Mouse (Mus musculus) olfactory bulb, adult 2 months (tissue): ENCODE measurements around the gene Ddx23. TPM values are rescaled to one million over a fixed set of nuclear protein-coding genes. Genes with fewer than 3 reads are reported as not detected.

ENCODE experiments used
- H3K27ac ChIP-seq: fragments of 200-500 bp; 2 replicates; pipeline ENCODE4 v1.5.1; 2012; ENCODE audit warnings: low read depth, low read length; ENCODE audit not compliant: insufficient read depth
- H3K4me1 ChIP-seq: fragments of 200-500 bp; 2 replicates; pipeline ENCODE4 v1.6.1; 2012; ENCODE audit warnings: low read length; ENCODE audit not compliant: control insufficient read depth, insufficient read depth
- H3K4me3 ChIP-seq: fragments of 200-500 bp; 2 replicates; pipeline ENCODE4 v1.5.1; 2012; ENCODE audit warnings: mild to moderate bottlenecking, low read depth, low read length, moderate library complexity; ENCODE audit not compliant: insufficient read depth
- CTCF ChIP-seq: fragments of 200-500 bp; IDR thresholded peaks from 2 replicates; pipeline ENCODE4 v1.5.1; 2012; ENCODE audit warnings: low read depth, mild to moderate bottlenecking, low read length, moderate library complexity; ENCODE audit not compliant: insufficient read depth
- POLR2A ChIP-seq: fragments of 200-500 bp; IDR thresholded peaks from 2 replicates; pipeline ENCODE4 v1.6.1; 2012; ENCODE audit warnings: mild to moderate bottlenecking, low read depth, low read length, moderate library complexity; ENCODE audit not compliant: insufficient read depth
- WGBS: fragments of 180-500 bp; shearing (Covaris S2); methylation state at CpG from one replicate; pipeline ENCODE4 v1.1.7; 2018; 5-methylcytosine and 5-hydroxymethylcytosine counted together
- polyA plus RNA-seq: library from polyadenylated mRNA; stranded (reverse); fragments of >200 nt; gene quantifications from 2 replicates; pipeline ENCODE4 v1.2.4, GENCODE M21; 2012; ENCODE audit warnings: low replicate concordance; ENCODE audit not compliant: missing spikeins, insufficient read depth, insufficient read length

Ddx23 gene
- polyA plus RNA-seq, 1 experiment: not detected

DNA sequence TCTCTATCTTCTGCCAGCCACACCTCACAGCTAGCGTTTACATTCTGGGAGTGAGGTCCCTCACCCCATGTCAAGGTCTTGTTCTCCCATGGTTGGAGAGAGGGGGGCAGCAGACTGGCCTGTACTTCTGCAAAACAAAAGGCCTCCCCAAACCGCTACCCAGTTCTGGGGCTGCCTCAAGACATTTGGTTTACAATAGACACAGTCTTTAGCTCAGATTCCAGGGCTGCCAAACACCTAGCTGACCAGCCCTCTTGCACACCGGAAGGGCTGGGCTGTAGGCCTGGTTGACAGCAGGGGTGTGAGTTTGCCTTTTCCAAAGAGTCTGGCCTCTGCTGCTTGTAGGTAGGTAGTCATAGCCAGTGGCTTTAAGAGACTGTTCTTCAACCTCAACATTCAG is 25.5 kb downstream of the Ddx23 start:
- Histone ChIP-seq H3K4me1 (peaks cover 35% of the 10 kb centered on the region), H3K27ac (peak overlapping the region; percentile 52), H3K4me3 (peak overlapping the region; percentile 29)
- 41% methylated on average over 3 of the region's 3 CpGs for WGBS
- TF ChIP-seq POLR2A (no peak), CTCF (no peak)

DNA sequence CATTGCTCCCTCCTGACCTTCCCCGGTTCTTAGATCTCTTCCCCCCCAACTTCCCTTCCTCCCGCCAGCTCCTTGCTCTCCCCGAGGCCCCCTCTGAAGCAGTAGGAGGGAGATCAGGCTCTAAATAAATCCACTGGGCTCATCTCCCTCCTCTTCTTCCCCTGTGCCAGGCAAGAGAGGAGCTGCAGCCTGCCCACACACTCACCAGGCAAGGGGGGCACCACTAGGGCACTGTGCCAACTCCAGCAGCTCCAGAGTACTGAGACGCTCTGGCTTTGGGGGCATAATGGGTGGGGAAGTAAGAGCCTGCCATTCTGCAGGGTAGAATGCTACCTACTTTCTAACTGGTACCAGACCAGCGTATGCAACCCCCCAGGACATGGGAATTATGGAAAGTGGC is 26.2 kb downstream of the Ddx23 start:
- Histone ChIP-seq H3K4me1 (peaks cover 41% of the 10 kb centered on the region), H3K27ac (peak overlapping the region; percentile 95), H3K4me3 (peak overlapping the region; percentile 72)
- 17% methylated on average over 5 of the region's 5 CpGs for WGBS
- TF ChIP-seq CTCF: no peak
- peak; percentile 45; the same call in 1 of the 2 replicates for TF ChIP-seq POLR2A

DNA sequence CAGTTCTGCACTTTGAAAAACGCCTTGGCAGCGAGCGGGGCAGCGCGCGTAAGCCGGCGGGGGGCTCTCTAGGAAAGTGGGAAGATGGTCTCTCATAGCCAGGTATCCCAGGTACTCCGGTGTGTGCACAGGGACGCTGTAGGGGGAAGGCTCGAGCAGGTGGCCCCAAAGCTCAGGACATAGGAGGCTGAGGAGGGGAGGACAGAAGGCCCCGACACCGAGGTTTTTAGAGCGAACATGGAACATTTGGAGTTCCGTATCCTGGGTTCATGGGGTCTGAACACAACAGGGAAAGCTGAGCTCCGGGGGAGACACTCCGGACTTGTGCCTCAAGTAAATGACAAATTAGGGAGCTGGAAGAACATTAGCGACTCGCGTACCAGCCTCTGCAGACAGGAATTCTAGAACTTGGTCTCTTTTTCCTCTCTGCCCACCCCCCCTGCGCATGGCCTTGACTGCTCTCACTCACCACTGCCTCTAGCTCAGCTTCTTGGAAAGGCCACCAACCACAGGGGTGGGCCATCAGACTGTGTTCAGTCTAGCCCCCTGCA is 27.3 kb downstream of the Ddx23 start:
- TF ChIP-seq POLR2A: no peak
- TF ChIP-seq CTCF: no peak
- H3K4me3 ChIP-seq: peak overlapping the region; percentile 72
- 3% methylated on average over 21 of the region's 21 CpGs for WGBS
- peak overlapping the region; percentile 95 for H3K27ac ChIP-seq
- H3K4me1 ChIP-seq: peaks cover 47% of the 10 kb centered on the region

DNA sequence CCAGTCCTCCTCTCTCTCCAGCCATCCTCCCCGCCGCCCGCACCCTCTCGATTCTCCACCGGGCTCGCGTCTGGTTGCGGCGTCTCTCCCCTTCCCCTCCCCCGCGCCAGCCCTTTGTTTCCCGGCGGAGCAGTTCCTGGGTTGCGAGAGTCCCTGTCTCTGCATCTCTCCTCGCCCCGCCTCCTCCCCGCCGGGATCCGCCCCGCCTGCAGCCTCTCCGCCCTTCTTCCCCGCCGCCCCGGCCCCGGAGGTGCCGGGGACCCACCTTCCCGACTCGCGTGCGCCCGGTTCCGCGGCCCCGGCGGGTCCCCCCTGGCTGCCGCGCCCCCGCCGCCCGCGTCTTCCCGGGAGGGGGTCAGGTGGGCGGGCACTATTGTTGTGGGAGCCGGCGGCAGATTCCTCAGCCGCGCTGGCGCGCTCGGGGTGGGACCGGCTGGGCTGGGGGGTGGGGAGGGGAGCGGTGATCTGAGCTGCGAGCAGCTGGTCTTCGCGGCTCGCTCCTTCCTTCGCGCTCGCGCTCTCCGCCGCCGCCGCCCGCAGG is 28.1 kb downstream of the Ddx23 start:
- peak overlapping the region; percentile 57; the same call in 1 of the 2 replicates for H3K27ac ChIP-seq
- H3K4me1 ChIP-seq: peaks cover 50% of the 10 kb centered on the region
- WGBS: under 1% methylated on average over 58 of the region's 65 CpGs
- H3K4me3 ChIP-seq: peak overlapping the region; percentile 72
- peak; percentile 71 for TF ChIP-seq POLR2A
- no peak for TF ChIP-seq CTCF

DNA sequence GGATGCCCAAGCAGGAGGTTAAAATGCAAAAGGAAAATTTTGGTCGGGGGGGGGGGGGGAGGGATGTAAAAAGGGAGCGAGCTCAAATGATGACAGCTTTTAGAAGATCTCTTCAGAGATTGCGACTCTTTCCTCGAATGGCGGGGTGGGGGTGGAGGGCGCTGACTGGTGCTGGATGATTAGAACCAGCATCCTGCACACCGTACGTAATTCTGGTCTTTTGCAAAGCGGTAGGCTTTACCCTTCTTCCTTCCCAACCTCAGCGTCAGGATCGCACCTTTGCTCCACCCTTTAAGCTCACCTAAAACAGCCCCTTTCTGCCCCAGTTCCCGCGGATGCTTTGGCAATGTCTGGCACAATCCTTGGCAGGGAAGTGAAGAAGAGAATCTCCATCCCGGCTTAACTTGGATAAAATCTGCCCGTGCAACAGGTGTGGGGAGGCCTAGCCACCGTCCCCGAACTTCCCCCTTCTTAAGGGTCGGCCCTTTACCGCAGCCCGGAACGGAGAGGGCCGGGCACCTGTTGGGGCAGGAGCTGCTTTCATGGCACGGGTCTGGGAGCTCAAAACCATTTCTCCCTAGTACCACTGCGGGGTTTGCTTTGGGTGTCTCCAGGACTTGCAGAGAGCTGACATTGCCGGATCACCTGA is 28.7 kb downstream of the Ddx23 start:
- H3K4me1 ChIP-seq: peaks cover 49% of the 10 kb centered on the region
- H3K27ac ChIP-seq: peak overlapping the region; percentile 57; the same call in 1 of the 2 replicates
- peak overlapping the region; percentile 72 for H3K4me3 ChIP-seq
- TF ChIP-seq CTCF (no peak), POLR2A (no peak)
- WGBS: under 1% methylated on average over 25 of the region's 25 CpGs

DNA sequence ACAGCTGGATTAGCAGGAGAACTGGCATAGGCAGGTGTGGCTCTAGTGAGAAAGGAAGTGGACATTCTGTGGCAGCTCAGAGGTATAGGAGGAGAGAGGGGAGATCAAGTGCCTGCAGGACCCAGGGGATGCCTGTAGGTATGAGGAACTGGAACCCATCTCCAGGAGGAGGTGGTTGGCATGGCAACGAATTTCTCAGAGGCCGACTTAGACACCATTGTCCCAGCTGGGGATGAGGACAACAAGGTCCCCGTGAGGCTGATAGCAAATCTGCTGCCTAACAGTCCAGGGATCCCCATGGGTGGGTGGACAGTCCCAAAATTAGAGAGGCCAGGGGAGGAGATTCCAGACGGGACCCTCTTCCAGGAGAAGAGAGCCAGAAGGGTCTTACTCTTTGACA is 29.8 kb downstream of the Ddx23 start:
- TF ChIP-seq POLR2A (no peak), CTCF (no peak)
- Histone ChIP-seq H3K4me3 (peak overlapping the region; percentile 72), H3K4me1 (peaks cover 59% of the 10 kb centered on the region), H3K27ac (0 out of 2 replicates have a peak overlapping the region, but pooled peaks have one; percentile 36)
- 4% methylated on average over 4 of the region's 4 CpGs for WGBS

DNA sequence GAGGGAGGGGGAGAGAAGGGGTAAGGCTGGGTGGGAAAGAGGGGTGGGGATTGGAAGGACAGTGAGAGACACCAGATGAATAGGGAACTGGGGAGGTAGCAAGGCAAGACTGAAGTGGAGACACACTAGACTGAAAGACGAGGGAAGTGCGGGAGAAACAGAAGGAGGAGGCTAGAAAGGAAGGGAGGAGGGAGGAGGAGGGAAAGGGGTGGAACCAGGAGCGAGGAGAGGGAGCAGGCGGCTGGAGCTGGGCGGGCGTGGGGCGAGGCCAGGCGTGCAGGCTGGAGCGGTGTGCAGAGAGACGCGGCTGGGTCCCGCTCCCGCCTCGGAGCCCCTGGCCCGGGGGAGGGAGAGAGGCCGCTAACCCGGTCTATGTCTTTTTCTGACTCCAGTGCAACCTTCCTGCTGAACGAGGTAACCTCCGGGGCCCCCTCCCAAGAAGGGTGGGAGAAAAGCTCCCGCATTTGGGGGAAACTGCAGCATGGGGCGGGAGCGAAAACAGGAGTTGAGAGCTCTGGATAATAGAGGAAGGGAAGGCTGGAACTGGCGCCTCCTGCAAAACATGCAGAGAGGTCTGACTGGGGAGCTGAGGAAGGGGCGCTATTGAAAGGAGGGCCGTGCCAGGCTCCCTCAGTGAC is 30.5 kb downstream of the Ddx23 start:
- Histone ChIP-seq H3K27ac (peak overlapping the region; percentile 2; the same call in 1 of the 2 replicates), H3K4me1 (peaks cover 54% of the 10 kb centered on the region), H3K4me3 (peak overlapping the region; percentile 72)
- TF ChIP-seq CTCF: no peak
- peak; percentile 56; the same call in 1 of the 2 replicates for TF ChIP-seq POLR2A
- under 1% methylated on average over 25 of the region's 25 CpGs for WGBS

DNA sequence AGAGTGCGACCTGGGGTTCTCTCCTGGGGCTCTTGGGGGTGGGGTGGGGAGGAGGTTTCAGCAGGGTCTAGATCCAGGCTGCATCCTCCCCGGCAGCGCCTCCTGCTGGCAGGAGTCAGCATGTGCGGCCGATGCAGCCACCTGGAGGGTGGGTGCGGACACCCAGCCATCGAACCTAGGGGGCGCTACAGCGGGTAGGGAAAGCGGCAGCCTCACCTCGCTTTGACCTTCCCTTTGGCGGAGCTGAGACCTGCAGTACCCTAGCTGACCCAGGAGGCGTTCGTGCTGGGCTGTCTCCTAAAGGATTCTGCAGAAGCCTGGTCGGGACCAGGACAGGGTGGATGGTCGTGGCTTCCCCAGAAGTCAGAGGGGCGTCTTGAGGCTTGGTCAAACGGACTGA is 31.2 kb downstream of the Ddx23 start:
- Histone ChIP-seq H3K4me1 (peaks cover 52% of the 10 kb centered on the region), H3K27ac (no peak overlapping the region)
- TF ChIP-seq CTCF (peak; percentile 94), POLR2A (no peak)

DNA sequence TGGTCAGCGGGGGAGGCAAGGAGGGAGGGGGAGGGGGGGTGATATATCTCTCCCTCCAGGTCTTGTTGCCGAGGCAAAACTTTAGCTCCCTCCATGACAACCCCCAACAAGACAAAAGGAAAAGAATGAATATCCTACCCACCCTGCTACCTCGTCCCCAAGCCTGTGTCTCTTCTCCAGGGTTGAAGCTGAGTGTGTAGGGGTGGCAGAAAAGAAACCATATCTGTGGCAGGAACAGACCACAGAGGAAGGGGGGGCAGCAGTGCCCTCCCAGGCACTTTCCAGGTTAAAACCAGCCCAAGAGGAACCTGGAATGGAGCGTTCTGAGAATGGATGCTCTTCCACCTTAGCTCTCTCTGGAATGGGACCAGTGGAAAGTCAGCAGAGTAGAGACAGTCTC is 32.2 kb downstream of the Ddx23 start, which contains the start of gene Cacnb3:
Cacnb3 (plus strand) TSS at position 301 of the 400 bp plus-strand sequence.
- Histone ChIP-seq H3K27ac (no peak within 1 kb of the TSS), H3K4me1 (peaks cover 46% of the 10 kb centered on the region), H3K4me3 (peak within 1 kb of the TSS; percentile 72)
- TF ChIP-seq POLR2A (no peak), CTCF (no peak)
- 50% methylated on average over 4 of the region's 4 CpGs for WGBS

More for the DNA sequence above, 31.2 kb downstream of the Ddx23 start:
- WGBS: 2% methylated on average over 18 of the region's 18 CpGs
- H3K4me3 ChIP-seq: peak overlapping the region; percentile 72
